Mouse (Mus musculus) midbrain, postnatal 0 days (tissue): ENCODE data around the gene Pdzd2. TPM values are rescaled to one million over a fixed set of nuclear protein-coding genes. Genes with fewer than 3 reads are reported as not detected.
A peak's percentile ranks its signal among the peaks of the same experiment; 100 is the strongest.

Source experiments
- ATAC-seq: fragments of 200-750 bp; cut with Nextera tagmentation; 2 replicates; pipeline ENCODE4 v1.8.0; 2017; ENCODE audit warnings: moderate number of reproducible peaks, mild to moderate bottlenecking, moderate TSS enrichment, moderate library complexity; ENCODE audit not compliant: low FRiP score
- DNase-seq: peaks from one replicate; pipeline ENCODE4 v3.0.0-alpha.2; 2015; ENCODE audit warnings: low spot score
- H3K27ac ChIP-seq: fragments of 300-500 bp; sonication (generic); 2 replicates; pipeline ENCODE4 v1.5.1; 2014; ENCODE audit warnings: low read depth, mild to moderate bottlenecking, low read length, mixed read lengths
- H3K27me3 ChIP-seq: fragments of 300-500 bp; sonication (generic); 2 replicates; pipeline ENCODE4 v1.6.1; 2014; ENCODE audit warnings: low read length, control low read depth, mixed read lengths; ENCODE audit not compliant: insufficient read depth
- H3K36me3 ChIP-seq: fragments of 300-500 bp; sonication (generic); 2 replicates; pipeline ENCODE4 v1.6.1; 2014; ENCODE audit warnings: low read length, control low read depth, mixed read lengths; ENCODE audit not compliant: insufficient read depth
- H3K4me1 ChIP-seq: fragments of 300-500 bp; sonication (generic); 2 replicates; pipeline ENCODE4 v1.6.1; 2014; ENCODE audit warnings: mild to moderate bottlenecking, control low read depth, antibody characterized with exemption, low read length, mixed read lengths; ENCODE audit not compliant: insufficient read depth
- H3K4me2 ChIP-seq: fragments of 300-500 bp; sonication (generic); 2 replicates; pipeline ENCODE4 v1.6.1; 2014; ENCODE audit warnings: low read depth, mild to moderate bottlenecking, low read length, mixed read lengths; ENCODE audit not compliant: poor library complexity, severe bottlenecking
- H3K4me3 ChIP-seq: fragments of 300-500 bp; sonication (generic); 2 replicates; pipeline ENCODE4 v1.5.1; 2014; ENCODE audit warnings: low read depth, mild to moderate bottlenecking, low read length, moderate library complexity
- H3K9ac ChIP-seq: fragments of 300-500 bp; sonication (generic); replicated peaks from 2 replicates; pipeline ENCODE4 v1.6.1; 2014; ENCODE audit warnings: mild to moderate bottlenecking, low read length, moderate library complexity, mixed read lengths; ENCODE audit not compliant: poor library complexity, severe bottlenecking
- H3K9me3 ChIP-seq: fragments of 300-500 bp; sonication (generic); 2 replicates; pipeline ENCODE4 v1.6.1; 2016; ENCODE audit warnings: low read length, control low read depth
- CTCF ChIP-seq: IDR thresholded peaks from 2 replicates; pipeline ENCODE4 v1.5.1; 2016; ENCODE audit warnings: antibody characterized with exemption, mild to moderate bottlenecking
- WGBS: fragments of 180-500 bp; shearing (Covaris S2); extraction: QIAGEN DNeasy Blood & Tissue Kit; methylation state at CpG from one replicate; pipeline ENCODE4 v1.1.7; 2014; 5-methylcytosine and 5-hydroxymethylcytosine counted together
- polyA plus RNA-seq: library from polyadenylated mRNA; unstranded; fragments of >200 nt; fragmentation: Nextera tagmentation; extraction: Ambion mirVana; gene quantifications from 2 replicates; pipeline ENCODE4 v1.2.1, GENCODE M21; 2015
- total RNA-seq: library from RNA; depleted of rRNA; stranded (reverse); fragments of >200 nt; gene quantifications from 2 replicates; pipeline ENCODE4 v1.2.3, GENCODE M21; 2014

The Pdzd2 gene
- total and polyA plus RNA-seq, 2 experiments from 2014 or later = 15.8 to 29.8 TPM

- no peak overlapping the region for H3K9ac ChIP-seq
- ATAC-seq = no peak
- H3K4me1 ChIP-seq = no peaks in the 10 kb centered on the region
- H3K27me3 ChIP-seq = no peaks in the 10 kb centered on the region
- no peak for DNase-seq
- H3K4me3 ChIP-seq = no peak overlapping the region
- H3K4me2 ChIP-seq = no peak overlapping the region
- no peak for TF ChIP-seq CTCF
- WGBS = 76% methylated on average over 19 of the region's 19 CpGs
- no peak overlapping the region for H3K27ac ChIP-seq
- peaks cover 10% of the 10 kb centered on the region; the same call in 1 of the 2 replicates for H3K36me3 ChIP-seq
- no peaks in the 10 kb centered on the region for H3K9me3 ChIP-seq
Observed at GRCm38 (mm10) chr15:12360519-12361212, 379.1 kb downstream of the Pdzd2 start.

GRCm38 (mm10) chr15:12358384-12358783 lies 381.3 kb downstream of the Pdzd2 start:
- 95% methylated on average over 5 of the region's 5 CpGs for WGBS
- H3K4me3 ChIP-seq = no peak overlapping the region

GRCm38 (mm10) chr15:12357459-12357858 lies 382.3 kb downstream of the Pdzd2 start:
- H3K4me1 ChIP-seq = no peaks in the 10 kb centered on the region
- ATAC-seq (no peak), DNase-seq (no peak)
- no peak overlapping the region for H3K4me2 ChIP-seq
- no peaks in the 10 kb centered on the region for H3K9me3 ChIP-seq
- no peaks in the 10 kb centered on the region for H3K27me3 ChIP-seq
- H3K4me3 ChIP-seq = no peak overlapping the region
- no peak overlapping the region for H3K27ac ChIP-seq
- no peak for TF ChIP-seq CTCF
- H3K36me3 ChIP-seq = peaks cover 9% of the 10 kb centered on the region; the same call in 1 of the 2 replicates
- no peak overlapping the region for H3K9ac ChIP-seq

More at GRCm38 (mm10) chr15:12358384-12358783, 381.3 kb downstream of the Pdzd2 start:
- Histone ChIP-seq H3K9me3 (no peaks in the 10 kb centered on the region), H3K4me1 (no peaks in the 10 kb centered on the region), H3K36me3 (peaks cover 7% of the 10 kb centered on the region; the same call in 1 of the 2 replicates), H3K4me2 (no peak overlapping the region), H3K27ac (no peak overlapping the region), H3K9ac (no peak overlapping the region), H3K27me3 (no peaks in the 10 kb centered on the region)
- no peak for TF ChIP-seq CTCF
- no peak for ATAC-seq
- no peak for DNase-seq

- Histone ChIP-seq H3K4me2 (no peak overlapping the region), H3K9me3 (no peaks in the 10 kb centered on the region), H3K4me1 (no peaks in the 10 kb centered on the region), H3K27ac (no peak overlapping the region), H3K4me3 (no peak overlapping the region), H3K36me3 (peaks cover 14% of the 10 kb centered on the region; the same call in 1 of the 2 replicates), H3K9ac (no peak overlapping the region), H3K27me3 (no peaks in the 10 kb centered on the region)
- WGBS = 87% methylated on average over 7 of the region's 7 CpGs
- ATAC-seq (no peak), DNase-seq (no peak)
- no peak for TF ChIP-seq CTCF
Observed at GRCm38 (mm10) chr15:12355907-12356306, 383.8 kb downstream of the Pdzd2 start.

- Histone ChIP-seq H3K4me3 (no peak overlapping the region), H3K4me1 (no peaks in the 10 kb centered on the region), H3K9ac (no peak overlapping the region), H3K27me3 (no peaks in the 10 kb centered on the region), H3K27ac (no peak overlapping the region), H3K36me3 (peaks cover 13% of the 10 kb centered on the region; the same call in 1 of the 2 replicates), H3K9me3 (no peaks in the 10 kb centered on the region), H3K4me2 (no peak overlapping the region)
- DNase-seq = no peak
- WGBS = 86% methylated on average over 6 of the region's 6 CpGs
- TF ChIP-seq CTCF = no peak
- ATAC-seq = no peak
Observed at GRCm38 (mm10) chr15:12355261-12355660, 384.5 kb downstream of the Pdzd2 start.

GRCm38 (mm10) chr15:12354281-12354810 lies 385.4 kb downstream of the Pdzd2 start:
- Histone ChIP-seq H3K4me1 (no peaks in the 10 kb centered on the region), H3K27ac (no peak overlapping the region), H3K4me2 (no peak overlapping the region), H3K27me3 (no peaks in the 10 kb centered on the region), H3K9ac (no peak overlapping the region), H3K4me3 (no peak overlapping the region), H3K36me3 (peaks cover 16% of the 10 kb centered on the region; the same call in 1 of the 2 replicates), H3K9me3 (no peaks in the 10 kb centered on the region)
- DNase-seq (no peak), ATAC-seq (no peak)
- TF ChIP-seq CTCF = peak; percentile 48
- WGBS = 71% methylated on average over 2 of the region's 2 CpGs
